Mouse (Mus musculus): ENCODE measurements around the gene Tom1l1.

Tom1l1 gene

DNA sequence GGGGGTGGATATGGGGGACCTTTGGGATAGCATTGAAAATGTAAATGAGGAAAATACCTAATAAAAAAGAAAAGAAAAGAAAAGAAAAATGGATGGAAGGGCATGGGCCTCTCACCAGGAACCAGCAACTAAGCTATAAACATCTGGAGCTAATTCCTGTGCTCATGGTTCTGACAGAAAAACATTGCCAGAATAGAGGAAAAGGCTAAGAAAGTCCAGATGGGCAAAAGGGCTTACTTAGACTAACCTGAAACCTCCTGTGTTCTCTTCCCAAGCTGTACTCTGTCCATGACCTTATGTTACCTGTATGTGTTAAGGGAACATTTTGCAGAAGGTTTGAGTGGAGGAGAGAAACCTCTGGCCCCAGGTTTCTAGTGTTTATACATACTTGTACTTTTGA, 76.0 kb downstream of the Tom1l1 start:
- no peak for DNase-seq

DNA sequence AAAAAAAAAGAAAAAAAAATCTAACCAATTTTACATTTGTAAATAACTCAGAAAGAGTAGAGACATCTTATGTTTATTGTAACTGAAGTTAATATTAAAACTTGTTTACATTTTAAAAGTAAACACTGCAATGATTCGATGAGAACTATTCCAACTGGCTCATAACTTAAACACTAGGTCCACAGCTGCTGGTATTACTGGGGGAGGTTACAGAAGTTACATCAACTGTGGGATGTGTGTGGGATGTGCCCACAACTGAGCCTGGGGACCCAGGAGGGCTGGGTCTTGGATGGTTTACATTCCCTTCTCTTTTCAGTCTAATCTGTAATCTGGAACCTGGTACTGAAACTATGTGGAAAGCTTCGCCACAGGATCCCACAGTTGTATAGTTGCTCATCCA, 85.1 kb downstream of the Tom1l1 start:
- DNase-seq = no peak

DNA sequence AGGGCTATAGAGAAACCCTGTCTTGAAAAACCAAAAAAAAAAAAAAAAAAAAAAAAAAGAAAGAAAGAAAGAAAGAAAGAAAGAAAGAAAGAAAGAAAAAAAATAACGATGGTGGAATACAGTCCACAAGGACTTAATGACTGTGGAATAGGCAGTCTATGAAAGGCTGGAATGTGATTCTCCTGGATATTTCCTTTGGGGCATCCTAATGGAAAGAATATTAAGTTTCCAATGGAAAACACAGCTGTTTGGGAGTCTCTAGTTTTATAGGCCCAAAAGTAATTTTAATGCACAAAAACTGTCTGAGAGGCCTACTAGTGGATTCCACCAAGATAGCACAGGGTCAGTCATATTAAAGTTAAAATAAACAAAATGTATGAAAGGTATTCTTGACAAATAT, 92.3 kb downstream of the Tom1l1 start:
- no peak for DNase-seq

Measured in kidney, postnatal 36 days (tissue).